Mouse (Mus musculus) liver, postnatal 0 days (tissue): ENCODE data around the gene Miox.

ENCODE experiments used
- CTCF ChIP-seq: sonication (generic); IDR thresholded peaks from 2 replicates; pipeline ENCODE4 v1.5.1; 2016; ENCODE audit warnings: antibody characterized with exemption, low read depth
- EP300 ChIP-seq: IDR thresholded peaks from 2 replicates; pipeline ENCODE4 v1.6.1; 2016; ENCODE audit warnings: antibody characterized with exemption, low read depth, mild to moderate bottlenecking

DNA sequence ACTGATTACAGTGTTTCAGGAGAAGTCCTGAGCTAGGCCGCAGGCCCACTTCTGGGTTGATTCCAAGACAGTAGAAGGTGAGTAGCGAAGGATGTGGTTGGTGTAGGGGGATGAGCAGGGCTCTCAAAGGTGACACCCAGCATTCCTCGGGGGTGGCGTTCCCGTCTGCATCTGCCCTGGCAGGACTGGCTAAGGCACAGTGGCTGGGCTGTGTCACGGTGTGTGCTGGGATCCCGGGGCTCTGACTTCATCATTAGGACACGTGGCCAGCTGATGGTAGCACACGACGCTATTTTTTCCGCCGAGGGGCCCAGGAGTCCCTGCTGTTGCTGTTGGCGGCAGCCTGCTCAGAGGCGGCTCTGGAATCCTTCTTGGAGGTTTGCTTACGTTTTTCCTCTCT is 17.1 kb downstream of the Miox start:
- no peak for TF ChIP-seq CTCF
- TF ChIP-seq EP300: no peak
